Mouse (Mus musculus) kidney, postnatal 36 days (tissue): ENCODE measurements at regions not wholly inside any gene's neighbourhood (a gene's known extent, or its start where the extent isn't known, plus 50 kb on each side); places are given as distances from the start of the nearest gene placed in this dataset.
A peak's percentile ranks its signal among the peaks of the same experiment; 100 is the strongest.

Source experiments
- DNase-seq, 2 experiments: peaks; one replicate each; pipeline ENCODE4 v3.0.0; 2021 to 2022; ENCODE audit warnings: mixed read lengths in 2 of 2

DNA sequence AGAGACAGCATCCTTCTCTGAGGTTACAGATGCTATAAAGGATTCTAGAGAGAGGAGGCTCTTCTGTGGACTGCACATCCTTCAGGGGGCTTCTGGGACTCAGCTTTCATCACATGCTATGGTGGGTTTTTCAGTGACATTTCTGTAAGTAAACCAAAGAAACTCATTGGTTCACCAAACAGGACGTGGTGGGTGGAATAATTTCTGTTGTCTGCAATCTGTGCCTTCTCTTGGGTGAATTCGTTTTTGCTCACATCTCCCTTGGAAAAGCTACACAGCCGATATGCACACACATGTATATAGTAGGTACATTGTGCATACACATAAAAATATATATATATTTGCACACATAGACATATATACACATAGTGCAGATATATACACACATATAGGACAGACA, 110.2 kb downstream of the Chst1 start:
- DNase-seq: no peak

DNA sequence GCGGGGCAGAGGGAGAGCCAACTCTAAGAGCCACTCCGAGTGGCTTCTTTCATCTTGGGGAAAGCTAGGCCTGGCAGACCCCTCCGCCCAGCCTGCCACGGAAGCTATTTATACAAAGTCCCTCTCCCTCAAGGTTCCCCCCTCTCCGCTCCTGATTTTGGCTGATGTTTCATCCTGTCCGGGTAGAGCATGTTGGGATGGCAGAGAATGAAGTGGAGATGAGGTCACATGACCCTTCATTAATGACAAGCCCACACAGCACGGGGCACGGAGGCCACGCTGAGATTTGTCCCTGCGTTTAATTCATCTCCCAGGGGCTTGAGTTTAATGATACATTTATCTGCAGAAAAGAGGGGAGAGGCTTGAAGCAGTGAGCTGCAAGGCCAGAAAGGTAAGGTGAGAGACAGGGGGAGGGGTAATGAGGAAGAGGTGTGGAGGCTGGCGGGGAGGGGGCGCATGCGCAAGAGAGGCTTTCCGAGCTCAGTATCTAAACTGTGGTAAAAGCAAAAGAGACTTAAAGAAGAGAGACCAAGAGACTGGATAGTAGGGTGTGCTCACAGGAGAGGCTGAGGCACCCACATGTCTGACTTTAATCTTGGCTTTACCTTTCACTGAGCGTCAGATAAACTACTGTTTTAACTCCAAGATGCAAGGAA, 111.7 kb downstream of the Chst1 start:
- no peak for DNase-seq

DNA sequence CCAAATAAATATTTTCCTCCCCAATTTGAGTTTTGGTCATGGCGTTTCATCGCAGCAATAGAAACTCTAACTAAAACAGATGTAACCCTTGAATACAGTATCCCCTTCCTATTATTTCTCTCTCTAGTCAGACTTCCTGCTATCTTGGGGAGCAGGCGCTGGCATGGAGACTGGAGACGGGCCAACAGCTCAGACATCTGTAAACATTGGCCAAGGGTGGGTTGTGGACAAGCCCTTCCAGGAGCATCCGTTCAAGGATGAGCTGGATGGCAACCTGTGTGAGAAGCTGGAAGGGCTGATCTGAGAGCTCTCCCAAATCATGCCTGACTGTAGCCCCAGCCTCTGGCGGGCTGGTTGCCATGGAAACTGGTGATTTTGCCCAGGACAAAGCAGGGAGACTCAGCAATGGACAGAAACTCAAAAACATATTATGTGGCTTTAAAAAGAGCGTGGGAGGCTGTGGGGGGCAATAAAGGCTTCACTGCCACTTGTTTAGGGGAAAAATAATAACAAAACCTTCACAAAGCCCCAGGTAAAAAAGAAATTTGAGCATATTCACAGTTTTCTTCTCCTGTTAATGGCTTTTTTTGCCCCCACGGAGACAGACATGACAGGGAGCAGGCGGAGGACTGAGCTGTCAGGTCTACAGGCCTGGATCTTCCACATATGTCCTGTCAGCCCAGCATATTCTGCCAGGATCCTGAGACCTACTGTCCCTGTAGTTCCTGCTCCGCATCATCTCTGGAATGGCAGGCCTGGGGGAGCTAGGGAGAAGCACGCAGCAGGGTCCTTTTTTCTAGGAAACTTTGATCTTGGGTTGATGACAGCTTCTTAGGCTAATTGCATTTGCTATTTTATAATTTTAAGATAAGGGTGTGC, 113.0 kb downstream of the Chst1 start:
- DNase-seq: no peak

DNA sequence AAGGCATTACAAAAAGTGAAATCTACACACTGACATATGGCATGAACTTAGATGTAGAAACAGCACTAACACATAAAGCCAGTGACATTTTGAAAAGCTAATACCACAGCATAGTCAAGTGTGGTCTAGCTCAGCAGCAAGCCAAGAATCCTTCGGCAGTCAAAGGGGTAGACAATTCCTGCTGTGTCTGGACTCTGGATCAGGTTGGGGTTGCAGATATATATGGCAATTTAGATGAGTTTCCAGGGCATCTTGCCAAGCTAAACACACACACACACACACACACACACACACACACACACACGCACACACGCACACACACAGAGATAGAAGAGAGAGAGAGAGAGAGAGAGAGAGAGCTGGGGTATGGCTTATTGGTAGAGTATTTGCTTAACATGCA, 118.2 kb downstream of the Chst1 start:
- no peak for DNase-seq

DNA sequence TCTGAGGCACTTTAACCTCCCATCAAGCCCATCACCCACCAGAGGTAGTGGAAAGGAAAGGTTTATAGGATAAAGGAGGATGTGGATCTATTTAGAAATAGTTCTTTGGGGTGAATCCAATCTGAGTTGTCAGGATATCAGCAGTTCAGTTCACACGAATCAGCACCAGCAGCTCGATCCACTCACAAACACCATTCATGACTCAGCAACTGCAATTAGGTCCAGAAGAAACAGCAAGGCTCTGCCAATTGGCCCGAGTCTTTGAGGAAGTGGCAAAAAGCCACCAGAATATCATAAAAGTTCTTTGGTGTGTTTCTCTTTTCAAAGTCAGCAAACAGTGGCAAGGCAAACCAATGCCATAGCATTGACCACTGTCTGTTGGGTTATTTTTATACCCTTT, 122.4 kb downstream of the Chst1 start:
- no peak for DNase-seq

DNA sequence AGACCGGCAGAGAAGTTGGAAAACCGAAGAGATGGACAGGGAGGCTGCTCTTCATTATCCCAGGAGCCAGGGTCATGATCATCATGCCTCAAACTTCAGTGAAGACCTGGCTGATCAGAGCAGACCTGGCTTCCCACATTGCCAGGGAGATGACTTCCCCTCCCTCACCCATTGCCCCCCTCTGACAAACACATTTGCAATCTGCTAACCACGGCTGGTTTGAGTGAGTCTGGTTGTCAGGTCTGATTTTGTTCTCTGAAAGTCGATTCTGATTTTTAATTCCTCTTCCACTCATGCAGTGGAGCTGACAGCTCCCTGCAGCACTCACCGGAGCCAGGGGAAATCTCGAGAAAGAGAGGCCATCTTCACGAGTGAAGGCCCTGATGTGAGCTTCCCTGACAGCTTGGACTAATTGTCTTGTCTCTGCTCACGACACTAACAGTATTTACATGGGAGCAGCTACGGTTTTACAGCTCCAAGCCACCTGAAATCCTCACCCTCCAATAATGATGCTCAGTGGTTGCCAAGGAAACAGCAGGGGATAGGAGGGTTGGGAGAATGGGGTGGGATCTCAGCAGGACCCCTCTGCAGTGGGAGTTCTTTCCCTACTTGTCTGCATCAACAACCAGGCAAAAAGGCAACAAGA, 124.2 kb downstream of the Chst1 start:
- DNase-seq: no peak

DNA sequence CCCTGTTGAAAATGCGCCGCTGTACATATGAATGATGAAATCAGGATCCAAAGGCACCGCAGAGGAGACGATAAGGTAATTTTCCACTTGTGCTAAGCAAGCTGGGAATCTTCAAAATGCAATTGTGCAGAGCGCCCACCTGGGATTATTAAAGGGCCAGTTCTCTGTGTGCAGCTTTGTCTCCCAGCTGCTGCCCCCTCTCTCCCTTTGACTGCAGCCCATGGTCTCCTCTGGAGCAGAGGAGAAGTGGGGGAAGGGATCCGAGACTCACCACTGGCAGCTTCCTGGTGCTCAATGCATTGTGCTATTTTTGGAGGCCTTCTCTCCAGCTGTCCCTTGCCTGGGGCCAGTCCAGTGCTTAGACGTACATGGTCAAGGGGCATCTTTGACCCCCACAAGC, 127.1 kb downstream of the Chst1 start:
- no peak for DNase-seq

DNA sequence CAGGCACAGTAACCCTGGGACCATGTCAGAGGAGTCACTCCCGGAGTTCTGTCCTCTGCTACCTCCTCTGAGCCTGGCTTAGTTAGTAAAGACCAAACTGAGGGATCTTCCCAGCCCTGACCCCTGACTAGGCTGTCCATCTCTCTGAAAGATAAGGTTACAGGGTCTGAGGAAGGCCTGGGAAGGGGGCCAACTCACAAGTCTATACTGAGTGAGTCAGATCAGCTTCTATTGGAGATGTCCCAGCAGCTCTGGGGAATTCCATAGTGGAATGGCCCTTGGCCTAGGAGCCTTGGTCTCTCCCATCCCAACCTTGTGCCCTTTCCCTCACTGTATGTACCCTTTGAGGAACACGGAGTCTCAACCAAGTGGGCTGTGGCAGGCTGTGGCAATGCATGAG, 127.7 kb downstream of the Chst1 start:
- peak in 1 of 2 experiments; percentile 12 for DNase-seq

DNA sequence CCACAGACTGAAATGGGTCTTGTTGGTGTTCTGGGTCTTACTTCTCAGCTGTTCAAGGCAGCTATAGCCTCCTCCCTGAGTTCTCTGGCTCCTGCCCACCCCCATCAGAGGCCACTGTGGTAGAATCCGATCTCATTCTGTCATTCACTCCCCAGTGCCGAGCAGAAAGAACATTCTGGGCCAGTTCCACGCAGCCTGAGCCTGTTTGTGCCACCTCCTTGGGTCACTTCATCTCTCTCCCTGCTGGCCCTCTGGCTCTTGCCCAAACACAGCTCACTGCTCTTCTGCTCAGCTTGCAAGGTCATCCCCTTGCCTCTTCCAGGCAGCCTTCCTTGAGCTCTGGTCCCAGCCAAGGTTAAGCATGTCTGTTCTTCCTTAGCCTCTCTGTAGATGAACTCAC, 128.9 kb downstream of the Chst1 start:
- DNase-seq: no peak

DNA sequence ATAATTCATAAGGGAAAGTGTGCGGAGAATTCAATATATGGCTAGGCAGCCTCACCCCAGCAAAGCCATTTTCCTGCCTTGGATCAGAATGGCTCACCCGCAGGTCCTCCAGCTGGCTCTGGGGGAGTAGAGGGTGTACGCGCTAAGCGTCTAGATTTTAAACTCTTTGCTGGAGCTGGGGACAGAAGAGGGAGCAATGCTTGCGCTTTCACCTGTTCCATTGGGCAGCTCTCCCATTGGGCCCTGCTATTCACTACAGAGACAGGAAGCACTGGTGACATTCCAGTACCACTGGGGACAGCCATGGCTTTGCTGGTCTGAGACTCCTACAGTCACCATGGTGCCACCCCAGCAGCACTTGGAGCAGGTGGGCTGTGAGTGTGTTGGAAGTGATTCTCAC, 130.9 kb downstream of the Chst1 start:
- no peak for DNase-seq

DNA sequence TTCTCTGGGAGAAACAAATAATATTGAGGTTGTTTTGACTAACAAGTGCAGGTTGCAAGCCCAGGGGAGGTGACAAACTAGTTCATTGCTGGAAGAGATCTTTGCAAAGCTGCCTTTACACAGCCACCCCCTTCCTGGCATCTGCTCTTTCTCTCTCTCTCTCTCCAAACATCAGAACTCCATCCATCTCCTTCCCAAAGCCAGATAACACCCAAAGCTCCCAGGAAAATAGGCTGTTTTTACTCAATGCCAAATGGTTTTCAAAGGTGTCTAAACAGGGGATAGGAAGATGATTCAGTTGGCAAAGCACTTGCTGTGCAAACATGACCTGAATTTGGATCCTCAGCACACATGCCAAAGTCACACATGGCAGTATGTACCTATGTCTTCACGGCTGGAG, 133.9 kb downstream of the Chst1 start:
- no peak for DNase-seq

DNA sequence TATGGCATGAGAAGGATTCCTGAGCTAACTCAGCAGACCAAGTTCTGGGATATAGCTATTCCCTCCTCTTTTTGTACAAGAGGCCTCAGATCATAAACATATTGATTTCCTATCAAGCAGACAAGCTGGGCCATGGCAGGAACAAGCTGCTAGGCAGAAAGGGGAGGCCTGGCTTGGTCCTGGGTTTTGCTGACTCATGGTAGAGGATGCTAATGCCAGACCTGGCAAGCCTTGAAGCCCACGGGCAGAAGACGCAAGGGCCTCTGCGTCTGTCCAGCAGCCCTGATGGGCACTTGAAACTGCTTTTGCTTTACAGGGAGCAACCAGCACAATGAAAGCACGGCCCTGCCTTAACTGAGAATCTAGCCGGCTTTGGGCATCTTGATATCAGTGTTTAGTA, 136.3 kb downstream of the Chst1 start:
- no peak for DNase-seq

DNA sequence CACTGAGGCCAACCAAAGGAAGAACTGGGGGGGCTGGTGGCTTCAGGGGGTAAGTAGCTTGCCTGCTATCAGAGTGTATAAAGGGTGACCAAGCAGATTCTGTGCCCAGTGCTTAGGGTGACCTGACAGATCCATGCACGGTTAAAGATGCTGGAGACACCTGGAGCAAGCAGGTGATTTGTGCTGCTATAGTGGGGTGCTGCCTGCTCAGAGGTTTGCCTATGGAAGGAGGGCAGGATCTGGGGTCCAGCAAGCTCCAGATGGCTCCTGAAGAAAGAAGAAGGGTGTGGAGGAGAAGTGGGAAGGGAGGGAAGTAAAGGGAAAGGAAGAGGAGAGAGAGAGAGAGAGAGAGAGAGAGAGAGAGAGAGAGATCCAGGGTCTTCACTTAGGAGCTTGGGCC, 137.8 kb downstream of the Chst1 start:
- DNase-seq: no peak

DNA sequence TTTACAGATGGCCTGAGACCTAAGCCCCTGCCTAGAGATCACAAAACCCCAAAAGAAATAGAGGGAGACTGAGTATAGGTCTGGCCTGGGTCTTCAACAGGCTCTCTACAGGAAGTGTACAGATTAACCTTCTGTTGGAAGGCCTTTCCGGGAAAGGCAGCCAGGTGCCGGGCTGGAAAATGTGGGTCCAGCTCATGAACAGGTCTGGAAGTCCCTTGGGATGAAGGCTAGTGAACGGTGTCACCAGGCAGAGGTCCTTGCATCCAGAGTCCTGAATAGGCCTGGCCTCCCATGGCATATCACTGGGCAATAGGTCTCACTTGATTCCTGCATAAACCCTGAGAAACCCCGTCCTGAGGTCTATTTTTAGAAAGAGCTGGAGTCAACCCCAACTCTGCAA, 140.1 kb downstream of the Chst1 start:
- DNase-seq: no peak

DNA sequence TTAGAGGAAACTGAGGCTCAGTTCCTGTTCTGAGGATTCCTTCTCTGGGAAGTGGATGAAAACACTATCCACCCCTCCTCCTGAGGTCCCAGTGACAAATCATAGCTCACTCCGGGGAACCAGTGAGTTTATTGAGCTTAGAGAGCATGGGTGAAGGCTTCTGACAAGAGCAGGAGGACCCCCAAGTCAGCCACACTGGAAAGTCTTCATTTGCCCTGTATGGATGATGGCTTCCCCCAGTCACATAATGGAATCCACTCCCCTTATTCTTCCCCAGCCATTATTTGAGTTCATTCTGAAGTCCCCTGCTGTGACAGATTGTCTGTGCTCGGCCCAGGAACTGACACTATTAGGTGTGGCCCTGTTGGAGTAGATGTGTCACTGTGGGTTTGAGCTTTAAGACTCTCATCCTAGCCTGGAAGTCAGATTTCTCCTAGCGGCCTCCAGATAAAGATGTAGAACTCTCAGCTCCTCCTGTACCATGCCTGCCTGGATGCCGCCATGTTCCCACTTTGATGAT, 141.3 kb downstream of the Chst1 start:
- no peak for DNase-seq

DNA sequence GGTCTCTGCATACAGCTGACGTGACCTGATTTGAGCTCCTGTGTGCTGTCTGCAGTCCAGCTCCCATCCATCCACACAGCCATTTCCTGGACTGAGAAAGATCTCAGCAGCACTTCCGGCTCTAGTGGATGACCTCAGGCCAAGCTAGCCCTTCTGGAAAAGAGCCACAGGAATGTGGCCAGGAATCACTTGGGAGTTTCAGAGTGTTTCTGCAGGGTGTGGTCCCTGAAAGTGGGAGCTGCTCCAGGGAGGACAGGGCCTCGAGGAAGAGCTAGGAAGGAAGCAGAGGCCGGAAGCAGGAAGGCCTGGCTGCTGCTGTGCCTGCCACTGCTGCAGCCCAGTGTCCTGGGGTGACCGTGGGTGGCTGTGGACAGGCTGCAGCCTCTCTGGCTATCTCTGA, 142.5 kb downstream of the Chst1 start:
- DNase-seq: peak; percentile 84 to 92

DNA sequence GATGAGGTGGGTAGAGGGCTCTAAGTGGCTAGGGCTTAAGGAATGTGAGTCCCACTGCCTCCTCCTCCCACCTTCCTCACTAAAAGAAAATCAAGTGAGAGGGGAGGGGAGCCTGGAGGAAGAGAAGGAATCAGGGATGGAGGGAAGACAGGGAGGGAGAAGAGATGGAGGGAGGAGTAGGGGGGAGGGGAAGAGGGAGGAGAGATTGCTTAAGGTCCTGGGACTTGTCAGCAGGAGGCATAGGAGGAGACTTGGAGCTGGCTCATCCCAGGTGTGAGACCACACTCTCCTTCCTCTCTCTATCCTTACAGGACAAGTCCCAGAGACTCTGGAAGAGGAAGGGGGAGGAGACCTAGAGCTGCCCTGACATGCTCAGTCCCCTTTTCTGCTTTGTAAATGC, 143.2 kb downstream of the Chst1 start:
- DNase-seq: peak in 1 of 2 experiments; percentile 12

DNA sequence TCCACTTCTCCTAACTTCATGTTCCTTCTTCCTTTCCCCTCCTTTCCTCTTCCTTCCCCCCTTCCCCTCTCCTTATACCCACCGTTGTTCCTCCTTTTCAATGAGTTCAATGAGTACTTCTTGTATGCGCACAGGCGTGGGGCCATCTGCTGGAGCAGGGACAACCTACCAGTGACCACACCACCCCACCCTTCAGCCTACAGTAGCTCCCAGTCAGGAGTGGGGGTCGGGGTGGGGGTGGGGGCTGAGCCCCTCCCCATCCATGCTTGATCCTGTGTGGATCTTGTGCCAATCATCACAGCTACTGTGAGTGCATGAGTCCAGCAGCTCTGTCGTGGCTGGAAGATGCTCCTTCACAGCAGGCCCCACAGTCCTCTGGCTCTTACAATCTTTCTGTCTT, 143.6 kb downstream of the Chst1 start:
- DNase-seq: peak in 1 of 2 experiments; percentile 27

DNA sequence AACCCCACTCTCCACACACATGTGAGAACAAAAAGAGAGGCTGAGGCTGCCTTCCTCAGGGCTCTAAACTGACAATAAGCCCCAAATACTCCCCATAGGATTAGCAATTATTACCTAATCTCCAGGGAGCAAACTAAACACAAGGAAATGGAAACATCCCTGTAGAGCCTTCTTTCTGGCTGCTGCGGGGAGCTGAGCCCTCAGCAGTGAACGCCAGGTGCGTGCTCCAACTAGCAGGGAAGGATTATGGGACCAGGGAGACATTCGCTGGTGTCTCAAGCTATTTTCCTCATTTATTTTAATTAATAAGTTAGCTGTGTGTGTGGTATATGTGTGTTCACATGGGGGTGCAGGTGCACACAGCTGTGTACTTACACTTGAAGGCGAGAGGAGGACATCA, 144.4 kb downstream of the Chst1 start:
- DNase-seq: no peak

DNA sequence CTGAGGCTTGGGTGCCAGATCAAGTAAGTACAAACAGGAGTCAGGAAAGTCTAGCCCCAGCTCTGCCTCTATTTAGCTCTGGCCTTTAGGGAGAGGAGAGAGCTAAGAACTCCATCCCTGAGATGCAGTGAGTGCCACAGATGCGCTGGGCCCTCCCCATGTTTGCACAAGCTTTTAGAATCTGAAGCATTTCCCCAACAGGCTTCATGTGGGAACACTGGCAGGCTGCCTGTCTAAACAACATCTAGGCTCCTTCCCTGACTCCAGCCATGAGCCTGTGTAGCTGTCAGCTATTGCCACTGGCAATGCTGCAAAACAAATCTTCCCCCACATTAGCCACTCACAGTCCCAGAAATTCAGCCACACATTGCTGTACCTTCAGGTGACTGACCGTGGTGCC, 147.9 kb downstream of the Chst1 start:
- peak; percentile 40 to 47 for DNase-seq

DNA sequence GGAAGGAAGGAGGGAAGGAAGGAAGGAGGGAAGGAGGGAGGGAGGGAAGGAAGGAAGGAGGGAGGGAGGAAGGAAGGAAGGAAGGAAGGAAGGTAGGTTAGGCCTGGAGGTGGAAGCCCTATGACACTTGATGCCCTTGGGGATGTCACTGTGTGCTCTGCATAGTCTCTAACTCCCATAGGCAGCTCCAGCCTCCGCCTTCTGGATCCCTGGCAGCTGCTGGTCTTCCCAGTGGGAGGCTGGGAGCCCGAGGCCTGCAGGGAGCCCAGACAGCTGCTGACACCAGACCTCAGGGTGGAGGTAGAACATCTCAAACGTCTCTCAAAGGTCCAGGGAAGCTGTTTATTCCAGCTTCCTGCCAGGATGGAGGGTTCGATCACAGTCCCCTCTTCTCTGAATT, 150.6 kb downstream of the Chst1 start:
- DNase-seq: peak in 1 of 2 experiments; percentile 17

DNA sequence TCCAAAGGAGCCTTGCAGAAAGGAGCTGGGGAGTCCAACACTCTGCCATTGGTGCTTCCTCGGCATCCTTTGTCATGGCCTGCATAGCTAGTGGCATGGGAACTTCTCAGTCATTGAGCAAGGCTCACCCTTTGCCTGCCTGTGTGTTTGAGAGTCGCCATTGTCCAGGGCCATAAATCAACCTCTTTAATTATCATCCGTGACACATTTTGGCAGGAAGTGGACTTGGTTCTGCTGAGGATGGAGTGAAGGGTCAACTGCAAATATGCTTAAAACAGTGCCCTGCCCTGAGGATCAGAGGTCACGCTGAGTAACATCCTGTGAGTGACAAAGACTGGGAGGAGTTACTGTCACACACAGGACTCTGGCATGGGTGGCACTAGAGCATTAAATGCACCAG, 151.2 kb downstream of the Chst1 start:
- peak; percentile 60 to 65 for DNase-seq

DNA sequence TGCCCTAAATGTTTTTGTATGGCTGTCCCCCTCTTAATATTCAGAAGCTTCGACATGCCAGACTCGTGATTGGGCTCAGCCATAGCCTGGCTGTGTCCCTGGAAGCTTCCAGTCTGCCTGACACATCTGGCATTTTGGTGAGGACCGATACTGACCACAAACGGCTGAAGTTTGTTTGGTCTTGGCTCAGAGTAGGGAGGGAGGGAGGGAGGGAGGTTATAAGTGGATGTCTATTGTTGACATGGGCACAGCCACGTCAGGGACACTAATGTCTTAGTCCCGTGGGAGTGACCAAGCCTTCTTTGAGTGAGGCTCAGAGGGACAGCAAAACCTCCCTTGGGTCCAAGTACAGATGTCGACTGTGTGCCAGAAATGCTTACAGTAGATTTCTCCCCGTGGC, 151.7 kb downstream of the Chst1 start:
- peak; percentile 9 to 14 for DNase-seq

DNA sequence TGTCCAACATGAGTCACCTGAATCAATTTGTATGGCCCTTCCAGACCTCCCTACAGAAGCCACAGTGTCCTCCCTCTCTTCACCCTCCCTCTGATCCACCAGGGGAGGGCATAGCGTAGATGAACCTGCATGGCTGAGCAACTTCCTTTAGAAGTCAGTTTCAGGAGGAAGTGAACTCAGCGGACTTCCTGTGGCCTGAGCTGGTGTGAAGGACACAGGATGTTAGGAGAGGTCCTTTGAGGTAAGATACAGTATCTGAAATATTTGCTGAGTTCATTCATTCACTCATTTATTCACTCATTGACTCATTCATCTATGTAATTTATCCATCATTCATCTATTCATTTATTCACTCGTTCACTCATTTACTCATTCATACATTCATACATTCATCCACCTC, 152.6 kb downstream of the Chst1 start:
- DNase-seq: no peak
